Mouse (Mus musculus) G1E (cell line): ENCODE results near the gene Rassf5.

Experiments
- CTCF ChIP-seq: IDR thresholded peaks from 2 replicates; pipeline ENCODE4 v1.5.1; 2012; ENCODE audit warnings: low read depth, low read length, inconsistent platforms, mixed read lengths
- GATA1 ChIP-seq: IDR thresholded peaks from 2 replicates; pipeline ENCODE4 v1.6.1; 2012; ENCODE audit warnings: borderline replicate concordance, low read length, inconsistent platforms, mixed read lengths
- GATA2 ChIP-seq: IDR thresholded peaks from 2 replicates; pipeline ENCODE4 v1.6.1; 2012; ENCODE audit warnings: low read depth, low read length, inconsistent platforms, borderline replicate concordance
- POLR2AphosphoS5 ChIP-seq: IDR thresholded peaks from 2 replicates; pipeline ENCODE4 v1.6.1; 2012; ENCODE audit warnings: low read depth, low read length, inconsistent platforms; ENCODE audit not compliant: insufficient replicate concordance
- TAL1 ChIP-seq: conservative IDR thresholded peaks from 2 replicates; pipeline ENCODE4 v1.6.1; 2012; ENCODE audit warnings: low read depth, low read length, inconsistent platforms, mixed read lengths

DNA sequence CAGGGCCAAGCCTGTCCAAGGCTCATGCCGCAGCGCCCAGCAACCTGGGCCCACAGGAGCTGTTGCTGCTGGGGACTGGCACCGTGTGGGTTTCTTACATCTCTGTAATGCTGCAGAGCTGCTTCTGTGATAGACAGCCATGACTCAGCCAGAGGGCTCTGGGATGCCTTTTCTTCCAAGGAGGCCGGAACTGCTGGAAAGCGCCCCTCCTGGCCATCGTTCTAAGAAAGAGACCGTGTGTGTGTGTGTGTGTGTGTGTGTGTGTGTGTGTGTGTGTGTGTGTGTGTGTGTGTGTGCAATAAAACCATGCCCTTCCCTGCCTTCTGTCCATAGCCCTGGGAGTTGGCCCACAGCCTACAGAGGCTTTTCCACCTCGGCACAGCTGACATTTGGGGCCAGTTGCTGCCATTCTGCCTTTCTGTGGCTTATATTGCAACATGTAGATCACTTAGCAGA, 35.1 kb downstream of the Rassf5 start:
- TF ChIP-seq TAL1 (no peak), CTCF (no peak), GATA1 (no peak), GATA2 (no peak), POLR2AphosphoS5 (no peak)
